Mouse (Mus musculus) cerebellum, adult 2 months (tissue): ENCODE data around the gene Casp8.

Source experiments
- CTCF ChIP-seq: fragments of 200-500 bp; IDR thresholded peaks from 2 replicates; pipeline ENCODE4 v1.5.1; 2011; ENCODE audit warnings: low read depth, mild to moderate bottlenecking, control low read depth, low read length, moderate library complexity, borderline replicate concordance; ENCODE audit not compliant: insufficient read depth
- POLR2A ChIP-seq: fragments of 200-500 bp; IDR thresholded peaks from 2 replicates; pipeline ENCODE4 v1.6.1; 2011; ENCODE audit warnings: low read length, control low read depth, borderline replicate concordance; ENCODE audit not compliant: insufficient read depth

GRCm38 (mm10) chr1:58803531-58803930 lies 8.4 kb downstream of the Casp8 start:
- TF ChIP-seq CTCF: no peak
- no peak for TF ChIP-seq POLR2A
